Mouse (Mus musculus) lung, adult 2 months (tissue): ENCODE data around the gene Ccr2. TPM values are rescaled to one million over a fixed set of nuclear protein-coding genes. Genes with fewer than 3 reads are reported as not detected.
A peak's percentile ranks its signal among the peaks of the same experiment; 100 is the strongest.

Experiments used
- DNase-seq: peaks from one replicate; pipeline ENCODE4 v3.0.0; 2022
- H3K4me1 ChIP-seq: fragments of 200-500 bp; 2 replicates; pipeline ENCODE4 v1.6.1; 2011; ENCODE audit warnings: low read length; ENCODE audit not compliant: control insufficient read depth, insufficient read depth
- H3K4me3 ChIP-seq: fragments of 200-500 bp; replicated peaks from 2 replicates; pipeline ENCODE3; 2011; ENCODE audit warnings: low read depth, mild to moderate bottlenecking, control low read depth, low read length; ENCODE audit errors: extremely low read depth
- CTCF ChIP-seq: fragments of 200-500 bp; IDR thresholded peaks from 2 replicates; pipeline ENCODE4 v1.5.1; 2011; ENCODE audit warnings: mild to moderate bottlenecking, low read length, control low read depth; ENCODE audit not compliant: insufficient read depth
- POLR2A ChIP-seq: fragments of 200-500 bp; IDR thresholded peaks from 2 replicates; pipeline ENCODE4 v1.6.1; 2011; ENCODE audit warnings: low read depth, mild to moderate bottlenecking, control low read depth, low read length, borderline replicate concordance; ENCODE audit errors: extremely low read depth
- WGBS: fragments of 180-500 bp; shearing (Covaris S2); methylation state at CpG from one replicate; pipeline ENCODE4 v1.1.7; 2018; 5-methylcytosine and 5-hydroxymethylcytosine counted together
- polyA plus RNA-seq: library from polyadenylated mRNA; depleted of rRNA; stranded (reverse); fragments of >200 nt; gene quantifications from 2 replicates; pipeline ENCODE4 v1.2.3, GENCODE M21; 2012

The Ccr2 gene
- polyA plus RNA-seq, 1 experiment, result 9.3 TPM

DNA sequence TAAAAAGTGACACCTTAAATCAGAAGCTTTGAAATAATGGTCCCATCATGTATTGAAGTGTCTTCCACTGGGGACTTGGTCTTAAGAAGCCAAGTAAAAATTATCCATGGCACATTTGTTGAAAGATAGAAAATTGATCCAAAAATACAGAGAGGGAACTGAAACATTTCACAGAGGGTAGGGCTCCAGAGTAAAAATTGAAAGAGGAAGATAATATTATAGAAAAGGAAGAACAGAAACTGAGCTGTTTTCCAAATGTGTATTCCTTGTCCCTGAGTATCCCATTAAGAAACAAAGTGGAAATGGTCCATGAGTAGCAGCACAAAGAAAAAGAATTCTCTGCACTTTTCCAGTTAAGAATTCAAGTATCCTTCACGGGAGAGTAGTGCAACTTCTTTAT, 11.3 kb upstream of the Ccr2 start:
- no peak for DNase-seq
- 57% methylated on average over 1 of the region's 1 CpGs for WGBS
- Histone ChIP-seq H3K4me1 (no peaks in the 10 kb centered on the region), H3K4me3 (no peak overlapping the region)
- no peak for TF ChIP-seq CTCF
- TF ChIP-seq POLR2A, result no peak

GRCm38 (mm10) chr9:124099127-124099526, 2.6 kb upstream of the Ccr2 start:
- no peak for TF ChIP-seq CTCF
- TF ChIP-seq POLR2A, result no peak
- 78% methylated on average over 1 of the region's 1 CpGs for WGBS

GRCm38 (mm10) chr9:124100357-124100756, 1.4 kb upstream of the Ccr2 start:
- WGBS, result 63% methylated on average over 1 of the region's 1 CpGs
- DNase-seq, result no peak
- no peaks in the 10 kb centered on the region; the same call in 1 of the 2 replicates for H3K4me1 ChIP-seq
- no peak for TF ChIP-seq POLR2A
- no peak for TF ChIP-seq CTCF
- H3K4me3 ChIP-seq, result no peak overlapping the region

More at GRCm38 (mm10) chr9:124099127-124099526, 2.6 kb upstream of the Ccr2 start:
- DNase-seq, result no peak
- Histone ChIP-seq H3K4me1 (no peaks in the 10 kb centered on the region; the same call in 1 of the 2 replicates), H3K4me3 (no peak overlapping the region)

DNA sequence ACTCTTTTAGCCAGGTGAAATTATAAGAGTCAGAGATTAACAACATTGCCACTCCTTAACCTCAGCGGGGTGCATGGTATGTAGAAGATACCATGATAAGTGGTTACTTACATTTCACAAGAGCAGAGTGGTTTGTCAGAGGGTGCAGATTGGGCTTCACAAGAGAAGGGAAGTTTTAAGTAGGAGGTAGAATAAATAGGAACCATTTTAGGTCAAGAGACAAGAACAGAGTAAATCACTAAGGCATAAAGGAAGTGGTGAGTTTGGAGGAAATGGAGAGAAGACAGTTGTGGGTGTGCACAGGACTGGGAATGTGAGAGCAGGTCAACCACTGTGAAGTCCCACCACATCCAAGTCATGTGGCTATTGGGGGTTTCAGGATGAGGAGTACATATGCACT, 1.4 kb downstream of the Ccr2 start:
- Histone ChIP-seq H3K4me1 (no peaks in the 10 kb centered on the region; the same call in 1 of the 2 replicates), H3K4me3 (no peak overlapping the region)
- no peak for DNase-seq
- TF ChIP-seq POLR2A (no peak), CTCF (no peak)
- WGBS, result 28% methylated on average over 1 of the region's 1 CpGs

DNA sequence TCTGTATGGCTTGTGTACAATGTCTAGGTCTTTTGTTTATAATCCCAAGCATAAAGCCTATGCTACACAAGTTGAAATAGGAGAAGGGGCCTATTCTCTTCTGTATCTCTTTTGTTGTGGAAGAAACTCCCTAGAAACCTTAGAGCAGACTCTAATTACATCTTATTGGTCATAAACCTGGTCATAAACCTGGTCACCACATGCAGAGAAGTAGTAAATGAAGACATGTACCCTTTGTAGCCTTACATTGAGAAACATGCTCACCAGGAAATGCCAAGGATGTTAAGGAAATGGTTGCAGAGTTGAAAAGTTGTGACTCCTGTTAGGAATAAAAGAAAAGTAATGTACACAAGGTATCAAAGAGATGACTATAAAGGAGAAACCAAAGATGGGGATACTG, 3.4 kb downstream of the Ccr2 start:
- no peak for DNase-seq
- TF ChIP-seq POLR2A (no peak), CTCF (no peak)
- no peak overlapping the region for H3K4me3 ChIP-seq
- no peaks in the 10 kb centered on the region; the same call in 1 of the 2 replicates for H3K4me1 ChIP-seq

DNA sequence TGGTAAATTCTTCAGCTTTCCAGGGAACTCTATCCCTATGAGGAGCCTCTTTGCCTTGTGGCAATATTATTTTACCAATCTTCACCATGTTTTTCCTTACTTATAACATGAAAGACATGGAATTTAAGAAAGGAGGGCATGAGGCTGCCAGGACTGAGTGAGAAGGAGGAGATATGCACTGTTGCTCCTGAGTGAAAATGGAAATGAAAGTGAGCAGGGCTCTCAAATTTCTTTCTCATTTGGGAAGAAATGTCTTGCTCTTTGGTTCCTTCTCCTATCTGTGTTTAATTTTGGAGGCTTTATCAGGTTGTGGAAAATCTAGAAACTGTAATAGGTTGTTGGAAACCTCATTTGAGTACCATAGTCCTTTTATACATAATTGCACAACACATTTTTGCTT, 5.5 kb downstream of the Ccr2 start:
- DNase-seq, result no peak
- Histone ChIP-seq H3K4me1 (no peaks in the 10 kb centered on the region; the same call in 1 of the 2 replicates), H3K4me3 (no peak overlapping the region)
- TF ChIP-seq CTCF, result no peak
- TF ChIP-seq POLR2A, result no peak

DNA sequence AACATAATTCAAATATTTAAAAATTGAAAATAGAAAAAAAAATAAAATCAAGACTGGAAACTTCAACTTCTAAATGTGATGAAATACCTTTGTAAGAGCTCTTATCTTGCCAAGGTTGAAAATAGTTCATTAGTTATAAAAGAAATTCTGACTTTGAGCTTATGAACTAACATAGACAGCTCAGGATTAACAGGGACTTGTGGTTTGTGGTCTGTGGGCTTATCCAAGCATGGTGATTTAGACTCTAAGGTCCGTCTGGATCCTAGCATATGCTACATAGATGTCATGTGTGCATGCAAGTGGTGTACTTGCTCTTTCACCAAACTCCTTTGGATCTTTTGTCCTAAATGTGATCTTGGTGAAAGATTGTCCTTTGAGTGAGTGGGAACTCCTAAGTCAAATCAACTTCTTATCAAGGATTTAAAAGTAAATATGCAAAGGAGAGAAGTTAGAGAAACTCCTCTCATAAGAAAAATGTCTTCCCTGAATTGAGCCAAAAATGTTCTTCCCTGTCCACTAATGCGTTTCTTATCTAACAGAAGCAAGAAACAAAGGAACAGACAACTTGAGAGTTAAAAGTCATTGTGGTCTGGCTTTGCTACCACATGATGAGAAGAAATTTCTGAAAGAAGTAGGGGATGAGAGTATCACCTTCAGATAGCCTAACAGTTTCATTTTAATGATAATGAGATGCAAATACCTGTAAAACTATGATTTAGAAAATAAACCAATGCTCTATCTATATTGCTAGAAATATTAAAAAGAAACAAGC, 6.8 kb downstream of the Ccr2 start:
- WGBS, result 42% methylated on average over 2 of the region's 2 CpGs
- no peak for TF ChIP-seq CTCF
- no peak for TF ChIP-seq POLR2A
- no peak for DNase-seq
- Histone ChIP-seq H3K4me3 (no peak overlapping the region), H3K4me1 (no peaks in the 10 kb centered on the region; the same call in 1 of the 2 replicates)

DNA sequence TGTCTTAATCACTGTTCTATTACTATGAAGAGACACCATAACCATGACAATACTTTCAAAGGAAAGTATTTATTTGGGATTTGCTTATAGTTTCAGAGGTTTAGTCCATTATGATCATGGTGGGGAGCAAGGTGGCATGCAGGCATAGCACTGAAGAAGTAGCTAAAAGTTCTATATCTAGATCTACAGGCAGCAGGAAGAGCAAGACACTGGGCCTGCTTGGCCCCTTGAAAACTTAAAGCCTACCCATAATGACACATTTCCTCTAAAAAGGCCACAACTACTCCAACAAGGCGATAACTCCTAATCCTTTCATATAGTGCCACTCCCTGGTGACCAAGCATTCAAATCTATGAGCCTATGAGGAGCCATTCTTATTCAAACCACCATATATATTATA, 10.2 kb downstream of the Ccr2 start:
- 76% methylated on average over 1 of the region's 1 CpGs for WGBS
- H3K4me3 ChIP-seq, result no peak overlapping the region
- H3K4me1 ChIP-seq, result no peaks in the 10 kb centered on the region
- no peak for TF ChIP-seq CTCF
- TF ChIP-seq POLR2A, result no peak
- DNase-seq, result no peak

DNA sequence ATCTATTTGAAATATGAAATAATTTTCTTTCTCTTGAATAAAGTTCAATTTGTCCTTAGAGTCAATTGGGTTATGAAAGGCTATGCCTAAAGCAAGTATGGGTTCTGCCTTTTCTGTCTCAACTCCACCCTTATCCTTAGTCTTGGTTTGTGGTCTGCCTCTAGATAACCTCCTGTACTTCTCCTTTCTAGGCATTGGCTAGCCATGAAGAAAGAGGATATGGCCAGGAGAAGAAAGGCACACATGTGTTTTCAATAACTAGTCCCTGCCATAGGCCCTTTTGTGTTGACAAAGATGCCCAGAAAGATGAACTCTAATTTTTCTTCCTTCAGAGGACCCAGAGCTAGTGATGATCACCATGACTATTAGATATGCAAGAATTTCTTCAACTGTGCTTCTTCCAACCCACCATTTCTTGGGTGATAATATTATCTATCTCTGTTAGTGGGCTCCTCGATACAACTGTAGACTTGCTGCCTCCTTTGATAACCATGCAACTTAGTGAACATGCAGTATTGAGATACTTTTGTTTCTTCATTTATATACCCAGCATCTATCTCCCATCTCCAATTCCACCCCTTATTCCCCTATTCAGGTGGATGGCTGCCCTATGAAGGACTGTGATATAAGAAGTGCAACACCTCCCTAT, 11.0 kb downstream of the Ccr2 start:
- TF ChIP-seq POLR2A, result no peak
- TF ChIP-seq CTCF, result no peak

DNA sequence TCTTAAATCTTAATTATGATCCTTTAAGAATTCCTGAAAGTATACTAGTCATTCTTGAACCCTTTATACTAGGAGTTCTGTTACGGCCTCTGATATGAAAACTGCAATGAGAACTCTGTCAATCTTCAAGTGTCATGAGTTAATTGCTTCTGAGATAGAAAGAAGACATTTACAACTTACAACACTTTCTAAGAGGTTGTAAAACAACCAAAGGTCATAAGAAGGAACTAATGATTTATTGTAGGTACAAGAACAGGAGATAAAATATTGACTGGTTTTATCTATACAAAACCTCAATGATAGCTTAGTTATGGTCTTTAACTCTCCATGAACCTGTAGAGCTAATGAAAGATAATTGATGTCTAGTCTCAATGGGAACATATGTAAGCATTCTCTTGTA, 12.0 kb downstream of the Ccr2 start:
- WGBS, result 70% methylated on average over 1 of the region's 1 CpGs
- TF ChIP-seq CTCF, result no peak
- no peak for TF ChIP-seq POLR2A
- no peak overlapping the region for H3K4me3 ChIP-seq

More for the DNA sequence above, 11.0 kb downstream of the Ccr2 start:
- H3K4me1 ChIP-seq, result no peaks in the 10 kb centered on the region
- WGBS, result 90% methylated on average over 1 of the region's 1 CpGs
- no peak overlapping the region for H3K4me3 ChIP-seq
- DNase-seq, result no peak

GRCm38 (mm10) chr9:124118489-124118888, 16.7 kb downstream of the Ccr2 start:
- Histone ChIP-seq H3K4me1 (no peaks in the 10 kb centered on the region), H3K4me3 (no peak overlapping the region)
- WGBS, result 93% methylated on average over 1 of the region's 1 CpGs
- DNase-seq, result no peak
- peak; percentile 48 for TF ChIP-seq CTCF
- no peak for TF ChIP-seq POLR2A

More for the DNA sequence above, 12.0 kb downstream of the Ccr2 start:
- no peak for DNase-seq
- H3K4me1 ChIP-seq, result no peaks in the 10 kb centered on the region
